Mouse (Mus musculus) hindbrain, postnatal 0 days (tissue): ENCODE results near the gene Epha2. TPM values are rescaled to one million over a fixed set of nuclear protein-coding genes. Genes with fewer than 3 reads are reported as not detected.

Source experiments
- ATAC-seq: fragments of 200-750 bp; cut with Nextera tagmentation; 2 replicates; pipeline ENCODE4 v1.8.0; 2017; ENCODE audit warnings: mild to moderate bottlenecking, moderate TSS enrichment, moderate library complexity
- DNase-seq: peaks from one replicate; pipeline ENCODE4 v3.0.0-alpha.2; 2015; ENCODE audit warnings: low spot score
- H3K27ac ChIP-seq: fragments of 300-500 bp; sonication (generic); 2 replicates; pipeline ENCODE4 v1.5.1; 2014; ENCODE audit warnings: mild to moderate bottlenecking
- H3K27me3 ChIP-seq: fragments of 300-500 bp; sonication (generic); 2 replicates; pipeline ENCODE4 v1.6.1; 2014; ENCODE audit warnings: low read length, mixed read lengths; ENCODE audit not compliant: insufficient read depth
- H3K36me3 ChIP-seq: fragments of 300-500 bp; sonication (generic); 2 replicates; pipeline ENCODE4 v1.6.1; 2014; ENCODE audit warnings: low read length, mixed read lengths; ENCODE audit not compliant: insufficient read depth
- H3K4me1 ChIP-seq: fragments of 300-500 bp; sonication (generic); 2 replicates; pipeline ENCODE4 v1.6.1; 2014; ENCODE audit warnings: antibody characterized with exemption, low read length, mixed read lengths; ENCODE audit not compliant: insufficient read depth
- H3K4me2 ChIP-seq: fragments of 300-500 bp; sonication (generic); 2 replicates; pipeline ENCODE4 v1.6.1; 2014; ENCODE audit warnings: low read depth, mild to moderate bottlenecking, low read length, moderate library complexity, mixed read lengths
- H3K4me3 ChIP-seq: fragments of 300-500 bp; sonication (generic); 2 replicates; pipeline ENCODE4 v1.5.1; 2014; ENCODE audit warnings: low read length
- H3K9ac ChIP-seq: fragments of 300-500 bp; sonication (generic); replicated peaks from 2 replicates; pipeline ENCODE4 v1.6.1; 2014; ENCODE audit warnings: mild to moderate bottlenecking, low read length, moderate library complexity, mixed read lengths
- H3K9me3 ChIP-seq: fragments of 300-500 bp; sonication (generic); 2 replicates; pipeline ENCODE4 v1.6.1; 2016; ENCODE audit warnings: low read length, mixed read lengths
- CTCF ChIP-seq: IDR thresholded peaks from 2 replicates; pipeline ENCODE4 v1.5.1; 2016; ENCODE audit warnings: antibody characterized with exemption, control low read depth, low read depth
- WGBS: fragments of 180-500 bp; shearing (Covaris S2); extraction: QIAGEN DNeasy Blood & Tissue Kit; methylation state at CpG from one replicate; pipeline ENCODE4 v1.1.7; 2014; 5-methylcytosine and 5-hydroxymethylcytosine counted together
- polyA plus RNA-seq: library from polyadenylated mRNA; unstranded; fragments of >200 nt; fragmentation: Nextera tagmentation; extraction: Ambion mirVana; gene quantifications from 2 replicates; pipeline ENCODE4 v1.2.1, GENCODE M21; 2015
- total RNA-seq: library from RNA; depleted of rRNA; stranded (reverse); fragments of >200 nt; gene quantifications from 2 replicates; pipeline ENCODE4 v1.2.3, GENCODE M21; 2014

Gene Epha2
- total and polyA plus RNA-seq, 2 experiments from 2014 or later: 0.46 to 1.6 TPM

- Histone ChIP-seq H3K9ac (no peak overlapping the region), H3K4me3 (no peak overlapping the region), H3K27ac (no peak overlapping the region), H3K27me3 (no peaks in the 10 kb centered on the region), H3K4me1 (no peaks in the 10 kb centered on the region), H3K9me3 (no peaks in the 10 kb centered on the region), H3K4me2 (no peak overlapping the region), H3K36me3 (no peaks in the 10 kb centered on the region)
- TF ChIP-seq CTCF: no peak
- no peak for DNase-seq
- ATAC-seq: no peak
- 60% methylated on average over 3 of the region's 3 CpGs for WGBS
These were observed 19.0 kb upstream of the Epha2 start for GRCm38 (mm10) chr4:141282087-141282486.

- no peak overlapping the region for H3K4me3 ChIP-seq
- H3K36me3 ChIP-seq: no peaks in the 10 kb centered on the region
- H3K4me2 ChIP-seq: no peak overlapping the region
- no peak for ATAC-seq
- H3K9ac ChIP-seq: no peak overlapping the region
- no peaks in the 10 kb centered on the region for H3K9me3 ChIP-seq
- H3K27me3 ChIP-seq: 0 out of 2 replicates have a peak, but pooled peaks cover under 1% of the 10 kb centered on the region
- TF ChIP-seq CTCF: no peak
- no peaks in the 10 kb centered on the region for H3K4me1 ChIP-seq
- WGBS: 57% methylated on average over 5 of the region's 5 CpGs
- no peak for DNase-seq
- no peak overlapping the region for H3K27ac ChIP-seq
These were observed 18.4 kb upstream of the Epha2 start for GRCm38 (mm10) chr4:141282623-141283022.

- no peaks in the 10 kb centered on the region for H3K9me3 ChIP-seq
- ATAC-seq (no peak), DNase-seq (no peak)
- no peak overlapping the region for H3K4me2 ChIP-seq
- H3K4me3 ChIP-seq: no peak overlapping the region
- no peaks in the 10 kb centered on the region for H3K4me1 ChIP-seq
- TF ChIP-seq CTCF: no peak
- WGBS: 56% methylated on average over 12 of the region's 12 CpGs
- H3K27ac ChIP-seq: no peak overlapping the region
- H3K27me3 ChIP-seq: 0 out of 2 replicates have a peak, but pooled peaks cover 8% of the 10 kb centered on the region
- H3K9ac ChIP-seq: no peak overlapping the region
- no peaks in the 10 kb centered on the region for H3K36me3 ChIP-seq
These were observed 17.7 kb upstream of the Epha2 start for GRCm38 (mm10) chr4:141283176-141283878.

GRCm38 (mm10) chr4:141283879-141284411 lies 17.1 kb upstream of the Epha2 start:
- Histone ChIP-seq H3K9ac (no peak overlapping the region), H3K9me3 (no peaks in the 10 kb centered on the region), H3K36me3 (no peaks in the 10 kb centered on the region), H3K4me2 (no peak overlapping the region), H3K4me3 (no peak overlapping the region), H3K27ac (no peak overlapping the region), H3K4me1 (no peaks in the 10 kb centered on the region), H3K27me3 (0 out of 2 replicates have a peak, but pooled peaks cover 8% of the 10 kb centered on the region)
- TF ChIP-seq CTCF: no peak
- WGBS: 21% methylated on average over 8 of the region's 8 CpGs
- ATAC-seq: no peak
- peak; percentile 13 for DNase-seq

GRCm38 (mm10) chr4:141284486-141284885 lies 16.6 kb upstream of the Epha2 start:
- Histone ChIP-seq H3K9ac (no peak overlapping the region), H3K27me3 (0 out of 2 replicates have a peak, but pooled peaks cover 8% of the 10 kb centered on the region), H3K9me3 (no peaks in the 10 kb centered on the region), H3K27ac (no peak overlapping the region), H3K36me3 (no peaks in the 10 kb centered on the region), H3K4me1 (no peaks in the 10 kb centered on the region), H3K4me2 (no peak overlapping the region), H3K4me3 (no peak overlapping the region)
- ATAC-seq: no peak
- 64% methylated on average over 3 of the region's 3 CpGs for WGBS
- no peak for DNase-seq
- no peak for TF ChIP-seq CTCF

- Histone ChIP-seq H3K9ac (no peak overlapping the region), H3K27me3 (0 out of 2 replicates have a peak, but pooled peaks cover 8% of the 10 kb centered on the region), H3K9me3 (no peaks in the 10 kb centered on the region), H3K27ac (no peak overlapping the region), H3K36me3 (no peaks in the 10 kb centered on the region), H3K4me3 (no peak overlapping the region), H3K4me1 (no peaks in the 10 kb centered on the region), H3K4me2 (no peak overlapping the region)
- WGBS: 26% methylated on average over 8 of the region's 8 CpGs
- ATAC-seq: no peak
- no peak for TF ChIP-seq CTCF
- no peak for DNase-seq
These were observed 15.9 kb upstream of the Epha2 start for GRCm38 (mm10) chr4:141285128-141285527.

- H3K27ac ChIP-seq: no peak overlapping the region
- no peak for ATAC-seq
- no peaks in the 10 kb centered on the region for H3K9me3 ChIP-seq
- 0 out of 2 replicates have a peak, but pooled peaks cover 8% of the 10 kb centered on the region for H3K27me3 ChIP-seq
- TF ChIP-seq CTCF: no peak
- H3K36me3 ChIP-seq: no peaks in the 10 kb centered on the region
- H3K9ac ChIP-seq: no peak overlapping the region
- H3K4me1 ChIP-seq: 0 out of 2 replicates have a peak, but pooled peaks cover 4% of the 10 kb centered on the region
- H3K4me2 ChIP-seq: 0 out of 2 replicates have a peak overlapping the region, but pooled peaks have one; percentile 18
- no peak for DNase-seq
- no peak overlapping the region for H3K4me3 ChIP-seq
- 17% methylated on average over 20 of the region's 20 CpGs for WGBS
These were observed 14.1 kb upstream of the Epha2 start for GRCm38 (mm10) chr4:141286860-141287517.
